Mouse (Mus musculus): ENCODE measurements at regions not wholly inside any gene's neighbourhood (a gene's known extent, or its start where the extent isn't known, plus 50 kb on each side); places are given as distances from the start of the nearest gene placed in this dataset.

- TF ChIP-seq POLR2A (IDR thresholded peaks at IDR 0.05; ENCODE audit: borderline replicate concordance, low read depth, low read length) (no peak), CTCF (IDR thresholded peaks at IDR 0.05; ENCODE audit: low read depth, low read length) (no peak)
Observed at GRCm38 (mm10) chr4:153120480-153120879, 362.1 kb downstream of the Ajap1 start.

GRCm38 (mm10) chr4:153119647-153120102 lies 362.9 kb downstream of the Ajap1 start:
- H3K27ac ChIP-seq (ENCODE audit: insufficient read depth, low read depth, low read length) = no peak overlapping the region
- H3K4me3 ChIP-seq (ENCODE audit: insufficient read depth, low read length) = no peak overlapping the region
- no peaks in the 10 kb centered on the region for H3K4me1 ChIP-seq (ENCODE audit: control insufficient read depth, insufficient read depth, low read length)
- TF ChIP-seq CTCF (IDR thresholded peaks at IDR 0.05; ENCODE audit: low read depth, low read length) (no peak), POLR2A (IDR thresholded peaks at IDR 0.05; ENCODE audit: borderline replicate concordance, low read depth, low read length) (no peak)

More at GRCm38 (mm10) chr4:153120480-153120879, 362.1 kb downstream of the Ajap1 start:
- Histone ChIP-seq H3K4me3 (ENCODE audit: insufficient read depth, low read length) (no peak overlapping the region), H3K27ac (ENCODE audit: insufficient read depth, low read depth, low read length) (no peak overlapping the region), H3K4me1 (ENCODE audit: control insufficient read depth, insufficient read depth, low read length) (no peaks in the 10 kb centered on the region)

- Histone ChIP-seq H3K4me3 (ENCODE audit: insufficient read depth, low read length) (no peak overlapping the region), H3K27ac (ENCODE audit: insufficient read depth, low read depth, low read length) (no peak overlapping the region), H3K4me1 (ENCODE audit: control insufficient read depth, insufficient read depth, low read length) (no peaks in the 10 kb centered on the region)
- no peak for TF ChIP-seq POLR2A (IDR thresholded peaks at IDR 0.05; ENCODE audit: borderline replicate concordance, low read depth, low read length)
- no peak for TF ChIP-seq CTCF (IDR thresholded peaks at IDR 0.05; ENCODE audit: low read depth, low read length)
Observed at GRCm38 (mm10) chr4:153118824-153119646, 363.6 kb downstream of the Ajap1 start.

- Histone ChIP-seq H3K27ac (ENCODE audit: insufficient read depth, low read depth, low read length) (no peak overlapping the region), H3K4me1 (ENCODE audit: control insufficient read depth, insufficient read depth, low read length) (no peaks in the 10 kb centered on the region), H3K4me3 (ENCODE audit: insufficient read depth, low read length) (no peak overlapping the region)
- TF ChIP-seq POLR2A (IDR thresholded peaks at IDR 0.05; ENCODE audit: borderline replicate concordance, low read depth, low read length) (no peak), CTCF (IDR thresholded peaks at IDR 0.05; ENCODE audit: low read depth, low read length) (no peak)
Observed at GRCm38 (mm10) chr4:153114998-153115397, 367.6 kb downstream of the Ajap1 start.

DNA sequence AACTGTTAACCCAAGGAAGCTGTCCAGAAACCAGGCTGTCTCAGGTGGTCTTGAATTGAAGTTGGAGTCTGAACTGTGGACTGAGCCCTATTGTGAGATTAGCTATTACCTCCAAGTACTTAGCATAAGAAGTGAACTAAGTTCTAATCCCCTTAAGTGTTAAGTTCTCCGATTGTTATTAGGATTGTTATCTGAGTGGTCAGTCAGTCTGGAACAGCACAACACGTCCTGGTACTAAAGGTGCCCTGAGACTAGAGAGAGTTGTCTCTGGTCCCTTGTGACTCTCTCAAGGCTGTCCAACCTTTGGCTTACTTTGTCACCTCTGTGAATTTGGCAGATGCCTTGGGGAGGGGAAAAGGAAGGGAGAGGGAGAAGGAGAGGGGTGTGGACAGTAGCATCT lies 369.0 kb downstream of the Ajap1 start:
- H3K27ac ChIP-seq (ENCODE audit: insufficient read depth, low read depth, low read length) = no peak overlapping the region
- no peak overlapping the region for H3K4me3 ChIP-seq (ENCODE audit: insufficient read depth, low read length)
- H3K4me1 ChIP-seq (ENCODE audit: control insufficient read depth, insufficient read depth, low read length) = no peaks in the 10 kb centered on the region
- no peak for TF ChIP-seq POLR2A (IDR thresholded peaks at IDR 0.05; ENCODE audit: borderline replicate concordance, low read depth, low read length)
- no peak for TF ChIP-seq CTCF (IDR thresholded peaks at IDR 0.05; ENCODE audit: low read depth, low read length)

- TF ChIP-seq POLR2A (IDR thresholded peaks at IDR 0.05; ENCODE audit: borderline replicate concordance, low read depth, low read length) = no peak
- no peak overlapping the region for H3K4me3 ChIP-seq (ENCODE audit: insufficient read depth, low read length)
Observed at GRCm38 (mm10) chr4:153110291-153110746, 372.3 kb downstream of the Ajap1 start.

DNA sequence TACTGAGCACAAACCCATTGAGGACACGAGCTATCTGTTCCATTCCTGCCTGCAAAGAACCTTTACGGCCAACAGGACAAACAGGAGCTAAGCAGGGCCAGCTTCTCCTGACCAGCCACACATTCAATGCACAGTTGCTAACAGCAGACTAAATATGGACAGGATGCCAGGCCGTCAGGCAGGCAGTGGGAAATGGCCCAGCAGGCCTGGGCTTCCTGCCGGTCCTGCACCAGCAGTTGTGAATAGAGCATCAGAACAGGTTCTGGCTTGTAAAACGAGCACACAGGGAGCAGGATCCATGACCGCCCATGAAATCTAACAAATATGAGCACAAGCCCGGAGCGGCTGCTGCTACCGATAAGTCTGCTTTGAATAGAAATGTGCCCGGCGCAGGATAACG lies 384.0 kb downstream of the Ajap1 start:
- Histone ChIP-seq H3K4me1 (ENCODE audit: control insufficient read depth, insufficient read depth, low read length) (no peaks in the 10 kb centered on the region), H3K4me3 (ENCODE audit: insufficient read depth, low read length) (no peak overlapping the region), H3K27ac (ENCODE audit: insufficient read depth, low read depth, low read length) (no peak overlapping the region)
- TF ChIP-seq POLR2A (IDR thresholded peaks at IDR 0.05; ENCODE audit: borderline replicate concordance, low read depth, low read length) = no peak
- TF ChIP-seq CTCF (IDR thresholded peaks at IDR 0.05; ENCODE audit: low read depth, low read length) = no peak

More at GRCm38 (mm10) chr4:153110291-153110746, 372.3 kb downstream of the Ajap1 start:
- Histone ChIP-seq H3K27ac (ENCODE audit: insufficient read depth, low read depth, low read length) (no peak overlapping the region), H3K4me1 (ENCODE audit: control insufficient read depth, insufficient read depth, low read length) (no peaks in the 10 kb centered on the region)

DNA sequence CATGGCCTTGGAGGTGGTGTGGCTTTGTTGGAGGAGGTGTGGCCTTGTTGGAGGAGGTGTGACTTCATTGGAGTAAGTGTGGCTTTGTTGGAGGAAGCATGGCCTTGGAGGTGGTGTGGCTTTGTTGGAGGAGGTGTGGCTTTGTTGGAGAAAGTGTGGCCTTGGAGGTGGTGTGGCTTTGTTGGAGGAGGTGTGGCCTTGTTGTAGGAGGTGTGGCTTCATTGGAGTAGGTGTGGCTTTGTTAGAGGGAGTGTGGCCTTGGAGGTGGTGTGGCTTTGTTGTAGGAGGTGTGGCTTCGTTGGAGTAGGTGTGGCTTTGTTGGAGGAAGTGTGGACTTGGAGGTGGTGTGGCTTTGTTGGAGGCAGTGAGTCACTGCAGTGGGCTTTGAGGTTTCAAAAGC lies 385.0 kb downstream of the Ajap1 start:
- Histone ChIP-seq H3K4me3 (ENCODE audit: insufficient read depth, low read length) (no peak overlapping the region), H3K4me1 (ENCODE audit: control insufficient read depth, insufficient read depth, low read length) (no peaks in the 10 kb centered on the region), H3K27ac (ENCODE audit: insufficient read depth, low read depth, low read length) (no peak overlapping the region)
- TF ChIP-seq CTCF (IDR thresholded peaks at IDR 0.05; ENCODE audit: low read depth, low read length) (no peak), POLR2A (IDR thresholded peaks at IDR 0.05; ENCODE audit: borderline replicate concordance, low read depth, low read length) (no peak)

GRCm38 (mm10) chr4:153093129-153093528 lies 389.5 kb downstream of the Ajap1 start:
- H3K4me3 ChIP-seq (ENCODE audit: insufficient read depth, low read length) = no peak overlapping the region
- TF ChIP-seq POLR2A (IDR thresholded peaks at IDR 0.05; ENCODE audit: borderline replicate concordance, low read depth, low read length) (no peak), CTCF (IDR thresholded peaks at IDR 0.05; ENCODE audit: low read depth, low read length) (no peak)
- H3K4me1 ChIP-seq (ENCODE audit: control insufficient read depth, insufficient read depth, low read length) = no peaks in the 10 kb centered on the region
- H3K27ac ChIP-seq (ENCODE audit: insufficient read depth, low read depth, low read length) = no peak overlapping the region

DNA sequence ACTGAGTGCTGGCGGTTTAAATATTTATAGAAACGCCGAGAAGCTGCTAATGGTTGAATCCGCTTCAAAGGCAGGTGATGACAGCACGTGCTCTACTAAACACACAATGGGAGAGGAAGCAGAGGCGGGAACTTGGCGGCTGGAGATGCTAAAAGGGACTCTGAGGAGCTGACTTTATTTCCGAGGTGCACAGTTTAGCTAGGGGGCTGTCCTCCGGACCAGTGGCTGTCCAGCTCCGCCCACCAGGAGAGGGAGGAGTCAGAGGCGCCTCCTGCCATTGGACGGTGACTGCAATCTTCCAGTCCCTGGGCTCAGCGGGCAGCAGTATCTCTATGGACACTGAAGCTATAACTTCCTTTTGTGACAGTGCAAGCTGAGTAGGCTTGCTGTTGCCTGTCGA lies 400.4 kb downstream of the Ajap1 start:
- TF ChIP-seq POLR2A (IDR thresholded peaks at IDR 0.05; ENCODE audit: borderline replicate concordance, low read depth, low read length) (no peak), CTCF (IDR thresholded peaks at IDR 0.05; ENCODE audit: low read depth, low read length) (no peak)
- H3K4me3 ChIP-seq (ENCODE audit: insufficient read depth, low read length) = no peak overlapping the region
- no peaks in the 10 kb centered on the region for H3K4me1 ChIP-seq (ENCODE audit: control insufficient read depth, insufficient read depth, low read length)
- H3K27ac ChIP-seq (ENCODE audit: insufficient read depth, low read depth, low read length) = no peak overlapping the region
